Mouse (Mus musculus) hindbrain, embryonic 15.5 days (tissue): Measurements from ENCODE around the gene Ankrd22. TPM values are rescaled to one million over a fixed set of nuclear protein-coding genes. Genes with fewer than 3 reads are reported as not detected.
"Not testable (repeated sequence)": the region's sequence is repeated elsewhere in the genome, so short reads cannot be mapped to it uniquely, and the experiment has no call there.

Experiments
- ATAC-seq: fragments of 200-750 bp; cut with Nextera tagmentation; 2 replicates; pipeline ENCODE4 v1.8.0; 2017; ENCODE audit warnings: low read depth, moderate number of reproducible peaks, moderate TSS enrichment; ENCODE audit not compliant: low FRiP score
- H3K27ac ChIP-seq: fragments of 300-500 bp; sonication (generic); replicated peaks from 2 replicates; pipeline ENCODE4 v1.5.1; 2015; ENCODE audit warnings: mild to moderate bottlenecking, inconsistent platforms
- H3K27me3 ChIP-seq: fragments of 300-500 bp; sonication (generic); 2 replicates; pipeline ENCODE4 v1.6.1; 2015; ENCODE audit warnings: control low read depth, inconsistent platforms
- H3K36me3 ChIP-seq: fragments of 300-500 bp; sonication (generic); 2 replicates; pipeline ENCODE4 v1.6.1; 2015; ENCODE audit warnings: control low read depth, inconsistent platforms
- H3K4me1 ChIP-seq: fragments of 300-500 bp; sonication (generic); replicated peaks from 2 replicates; pipeline ENCODE4 v1.6.1; 2015; ENCODE audit warnings: control low read depth, inconsistent platforms
- H3K4me2 ChIP-seq: fragments of 300-500 bp; sonication (generic); 2 replicates; pipeline ENCODE4 v1.6.1; 2015; ENCODE audit warnings: moderate library complexity, mild to moderate bottlenecking, inconsistent platforms
- H3K4me3 ChIP-seq: fragments of 300-500 bp; sonication (generic); 2 replicates; pipeline ENCODE4 v1.5.1; 2015; ENCODE audit warnings: mild to moderate bottlenecking, inconsistent platforms
- H3K9ac ChIP-seq: fragments of 300-500 bp; sonication (generic); 2 replicates; pipeline ENCODE4 v1.6.1; 2015; ENCODE audit warnings: inconsistent platforms
- H3K9me3 ChIP-seq: fragments of 300-500 bp; sonication (generic); 2 replicates; pipeline ENCODE4 v1.6.1; 2016; ENCODE audit warnings: control low read depth, inconsistent platforms
- WGBS: fragments of 180-500 bp; shearing (Covaris S2); methylation state at CpG from one replicate; pipeline ENCODE4 v1.1.7; 2015; 5-methylcytosine and 5-hydroxymethylcytosine counted together
- polyA plus RNA-seq: library from polyadenylated mRNA; unstranded; fragments of >200 nt; fragmentation: Nextera tagmentation; extraction: Ambion mirVana; gene quantifications from 2 replicates; pipeline ENCODE4 v1.2.1, GENCODE M21; 2015

Gene Ankrd22
- polyA plus RNA-seq = not detected in 2 replicates

DNA sequence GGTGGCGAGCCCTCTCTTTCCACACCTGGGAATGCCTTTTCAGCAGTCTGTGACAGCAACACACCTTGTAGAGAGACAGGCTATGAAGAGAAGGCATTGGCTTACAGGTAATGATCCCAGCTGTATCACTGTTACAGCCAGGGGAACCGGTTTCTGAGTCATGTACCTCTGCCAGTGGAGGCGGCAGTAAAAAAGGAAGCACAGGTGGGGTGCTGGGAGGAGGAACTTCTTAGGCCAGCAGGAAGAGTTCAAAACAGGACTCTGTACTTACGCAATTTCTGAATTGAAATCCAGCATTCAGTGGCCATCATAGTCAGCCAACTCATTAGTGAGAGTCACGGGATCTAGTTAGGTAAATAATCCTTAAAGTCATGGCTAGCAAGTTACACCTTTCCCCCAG lies at the start of gene Ankrd22:
Ankrd22 (minus strand) TSS at position 163 of the 400 bp plus-strand sequence.
- Histone ChIP-seq H3K4me3 (no peak within 1 kb of the TSS), H3K27ac (no peak within 1 kb of the TSS), H3K4me1 (no peaks in the 10 kb centered on the region), H3K27me3 (no peaks in the 10 kb centered on the region), H3K4me2 (no peak within 1 kb of the TSS), H3K36me3 (no peaks in the 10 kb centered on the region), H3K9ac (no peak within 1 kb of the TSS), H3K9me3 (no peaks in the 10 kb centered on the region)
- no peak for ATAC-seq
- 80% methylated on average over 5 of the region's 5 CpGs for WGBS

DNA sequence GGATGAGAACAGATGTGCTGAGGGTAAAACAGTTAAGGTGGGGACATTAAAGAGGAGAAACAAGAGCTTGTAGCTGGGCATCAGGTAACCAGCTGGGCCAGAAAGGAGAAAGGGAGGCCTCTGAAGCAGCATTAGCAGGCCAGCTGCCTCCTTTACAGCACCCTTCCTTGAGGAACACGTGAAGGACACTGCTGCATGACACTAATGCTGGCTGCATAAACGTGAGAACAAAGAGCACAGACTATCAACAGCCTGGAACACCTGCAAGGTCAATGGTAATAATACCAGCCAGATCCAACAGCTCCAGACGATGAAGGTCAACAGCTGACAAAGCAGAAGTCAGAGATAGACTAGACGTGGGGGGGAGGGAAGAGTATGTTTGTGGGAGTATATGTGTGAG lies 48.3 kb upstream of the Ankrd22 start:
- 67% methylated on average over 4 of the region's 4 CpGs for WGBS
- ATAC-seq = no peak
- Histone ChIP-seq H3K9ac (no peak overlapping the region), H3K36me3 (no peaks in the 10 kb centered on the region), H3K9me3 (no peaks in the 10 kb centered on the region), H3K4me1 (no peaks in the 10 kb centered on the region), H3K4me2 (no peak overlapping the region), H3K27me3 (no peaks in the 10 kb centered on the region), H3K27ac (no peak overlapping the region), H3K4me3 (no peak overlapping the region)

DNA sequence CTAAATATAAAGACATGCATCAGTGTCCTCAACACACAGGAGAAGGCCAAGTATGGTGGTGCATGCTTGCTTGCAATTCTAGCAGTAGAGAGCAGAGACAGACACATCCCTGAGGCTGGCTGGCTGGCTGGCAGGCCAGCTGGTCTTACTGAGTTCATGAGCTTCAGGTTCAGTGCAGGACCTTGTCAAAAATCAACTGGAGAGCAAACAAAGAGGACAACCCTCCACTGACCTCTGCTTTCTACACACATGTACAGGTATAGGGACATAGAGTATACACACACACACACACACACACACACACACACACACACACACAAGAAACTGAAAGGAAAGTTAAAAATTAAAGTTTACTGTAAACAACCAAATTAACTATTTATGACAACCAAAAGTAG lies 47.4 kb upstream of the Ankrd22 start:
- Histone ChIP-seq H3K9ac (no peak overlapping the region), H3K27ac (no peak overlapping the region), H3K27me3 (no peaks in the 10 kb centered on the region), H3K9me3 (no peaks in the 10 kb centered on the region), H3K4me1 (no peaks in the 10 kb centered on the region), H3K4me2 (no peak overlapping the region), H3K36me3 (no peaks in the 10 kb centered on the region), H3K4me3 (no peak overlapping the region)
- ATAC-seq = no peak

DNA sequence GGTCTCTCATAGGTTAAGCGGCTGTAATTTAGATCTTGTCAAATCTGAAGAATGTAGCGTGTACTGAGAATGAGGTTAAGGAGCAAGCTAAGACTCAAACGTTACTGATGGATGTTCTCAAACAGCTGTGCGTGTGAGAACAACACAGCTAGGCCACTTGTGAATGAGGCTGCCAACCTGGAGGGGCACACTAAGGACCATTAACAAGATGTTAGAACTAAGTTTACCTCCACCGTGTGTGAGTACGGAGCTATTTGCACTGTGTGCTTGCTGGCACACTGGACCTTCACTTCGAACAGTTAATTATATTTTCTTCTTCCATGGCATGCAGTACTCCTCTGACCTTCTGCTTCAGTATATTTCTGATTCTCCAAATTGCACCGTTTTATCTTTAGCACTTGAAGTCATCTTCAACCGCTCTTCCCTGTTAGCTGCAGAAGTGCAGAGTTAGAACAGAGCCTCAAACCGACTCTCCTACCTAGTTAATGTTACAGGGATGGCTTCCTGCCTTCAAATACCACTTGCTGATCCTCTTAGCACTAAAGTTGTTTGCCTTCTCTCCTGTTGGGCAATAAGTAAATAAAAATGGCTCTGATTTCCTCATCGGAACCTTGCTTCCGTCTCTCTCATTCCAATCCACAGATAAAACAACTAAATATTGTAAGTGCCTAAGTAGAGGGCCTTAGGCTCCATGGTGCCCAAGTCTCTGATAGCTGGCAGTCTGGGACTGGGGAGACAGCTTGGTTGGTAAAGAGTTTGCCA lies 46.8 kb upstream of the Ankrd22 start:
- Histone ChIP-seq H3K27ac (no peak overlapping the region), H3K36me3 (no peaks in the 10 kb centered on the region), H3K4me2 (no peak overlapping the region), H3K4me3 (no peak overlapping the region), H3K4me1 (no peaks in the 10 kb centered on the region), H3K27me3 (no peaks in the 10 kb centered on the region), H3K9ac (no peak overlapping the region), H3K9me3 (no peaks in the 10 kb centered on the region)
- 90% methylated on average over 12 of the region's 12 CpGs for WGBS
- no peak for ATAC-seq

DNA sequence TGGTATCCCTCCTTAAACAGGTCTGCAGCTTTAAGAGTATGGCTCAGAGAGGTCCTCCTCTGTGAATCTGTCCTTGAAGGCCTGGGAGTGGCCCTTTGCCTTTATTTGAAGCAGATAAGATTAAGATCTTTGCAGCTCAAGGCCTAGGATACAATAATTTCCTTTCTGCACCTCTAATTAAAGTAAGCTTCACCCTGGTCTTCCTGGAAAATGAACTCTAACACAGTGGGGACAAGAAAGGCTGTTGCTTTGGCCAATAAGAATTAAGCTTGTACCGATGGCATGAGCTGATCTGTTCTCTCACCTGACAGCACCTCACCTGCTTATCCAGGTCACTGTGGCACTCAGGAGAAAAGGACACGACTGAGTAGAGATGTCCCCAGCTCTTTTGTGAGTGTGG lies 45.0 kb upstream of the Ankrd22 start:
- 73% methylated on average over 2 of the region's 2 CpGs for WGBS
- Histone ChIP-seq H3K4me3 (no peak overlapping the region), H3K4me2 (no peak overlapping the region), H3K27me3 (no peaks in the 10 kb centered on the region), H3K36me3 (no peaks in the 10 kb centered on the region), H3K9me3 (no peaks in the 10 kb centered on the region), H3K4me1 (no peaks in the 10 kb centered on the region), H3K9ac (no peak overlapping the region), H3K27ac (no peak overlapping the region)
- ATAC-seq = no peak

DNA sequence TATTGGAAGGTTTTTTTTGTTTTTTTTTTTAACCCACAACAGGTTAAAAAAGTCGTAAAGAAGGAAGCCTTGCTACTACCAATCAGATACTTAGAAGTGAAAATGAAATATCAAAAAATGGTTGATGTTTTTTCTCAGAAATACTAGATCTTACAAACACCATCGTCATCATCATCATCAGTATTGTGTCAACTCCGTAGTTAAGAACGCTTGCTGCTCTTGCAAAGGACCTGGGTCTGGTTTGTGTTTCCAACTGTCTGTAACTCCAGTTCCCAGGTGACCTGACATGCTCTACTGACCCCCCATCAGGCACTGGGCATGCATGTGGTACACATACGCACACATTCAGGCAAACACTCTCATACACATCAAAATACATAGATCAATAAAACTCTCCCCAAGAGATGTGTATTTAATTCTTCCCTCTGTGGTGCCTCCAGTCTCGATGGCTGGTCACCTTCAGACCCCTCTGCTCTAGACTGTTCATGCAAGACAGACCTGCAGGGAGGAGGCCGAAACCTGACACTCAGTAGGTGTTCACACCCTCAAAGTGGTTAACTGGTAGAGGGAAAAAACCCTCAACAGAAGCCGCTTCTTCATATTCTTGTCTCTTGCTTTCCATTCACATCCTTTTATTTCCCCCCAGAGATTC lies 44.2 kb upstream of the Ankrd22 start:
- Histone ChIP-seq H3K27me3 (no peaks in the 10 kb centered on the region), H3K9ac (no peak overlapping the region)
- WGBS = 84% methylated on average over 8 of the region's 8 CpGs

DNA sequence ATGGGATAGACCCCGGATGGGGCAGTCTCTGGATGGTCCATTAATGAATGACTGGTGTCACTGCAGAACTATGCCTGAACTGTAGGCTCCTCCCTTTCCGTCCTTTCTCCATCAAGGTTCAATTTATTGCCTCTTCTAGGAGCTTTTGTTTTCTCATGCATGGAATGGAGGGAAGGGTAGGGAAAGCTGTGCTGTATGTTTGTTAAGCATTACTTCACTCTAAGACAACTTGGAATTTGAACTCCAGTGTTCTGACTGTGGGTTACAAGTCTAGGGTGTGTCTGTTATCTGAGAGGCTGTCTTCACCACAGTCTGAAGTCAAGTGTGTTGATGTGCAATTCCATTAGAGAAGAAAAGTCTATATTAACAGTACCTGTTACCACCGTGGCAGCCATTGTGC lies 43.2 kb upstream of the Ankrd22 start:
- no peaks in the 10 kb centered on the region for H3K36me3 ChIP-seq
- no peak overlapping the region for H3K9ac ChIP-seq
- no peak overlapping the region for H3K4me3 ChIP-seq
- H3K9me3 ChIP-seq = no peaks in the 10 kb centered on the region
- no peaks in the 10 kb centered on the region for H3K4me1 ChIP-seq
- no peak for ATAC-seq
- no peak overlapping the region for H3K4me2 ChIP-seq
- H3K27me3 ChIP-seq = no peaks in the 10 kb centered on the region
- 83% methylated on average over 3 of the region's 3 CpGs for WGBS
- H3K27ac ChIP-seq = no peak overlapping the region

More for the DNA sequence above, 44.2 kb upstream of the Ankrd22 start:
- Histone ChIP-seq H3K4me3 (no peak overlapping the region), H3K9me3 (no peaks in the 10 kb centered on the region), H3K4me2 (no peak overlapping the region), H3K36me3 (no peaks in the 10 kb centered on the region), H3K27ac (no peak overlapping the region), H3K4me1 (no peaks in the 10 kb centered on the region)
- no peak for ATAC-seq

DNA sequence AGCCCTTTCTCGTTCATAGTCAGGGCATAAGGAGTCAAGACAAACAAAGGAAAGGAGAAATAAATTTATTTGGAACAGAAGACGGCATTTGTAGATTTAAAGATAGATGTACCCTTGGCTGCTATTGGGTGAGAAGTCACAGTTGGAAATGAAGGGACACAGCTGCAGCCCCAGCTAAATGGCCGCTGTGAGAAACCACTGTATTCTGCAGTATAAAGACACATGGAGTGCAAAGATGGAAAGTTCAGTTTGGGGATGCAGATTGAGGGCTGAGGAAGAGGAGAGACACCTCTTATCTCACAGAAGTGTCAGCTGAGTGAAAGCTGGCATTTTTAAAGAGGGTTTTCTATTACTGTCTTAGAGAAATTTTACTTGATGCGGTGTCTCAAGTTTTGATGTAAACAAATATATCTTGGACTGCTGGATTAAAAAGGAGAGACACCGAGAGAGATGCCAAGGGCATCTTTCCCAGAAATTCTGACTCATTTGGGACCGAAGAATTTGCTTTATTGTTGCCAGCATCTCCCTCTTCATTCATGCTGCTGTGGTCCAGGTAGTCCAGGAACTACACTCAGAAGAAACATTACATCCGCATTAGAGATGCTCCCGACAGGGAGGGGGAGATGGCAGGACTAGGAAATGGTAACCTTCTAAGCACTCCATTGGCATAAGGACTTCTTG lies 41.0 kb upstream of the Ankrd22 start:
- no peak overlapping the region for H3K9ac ChIP-seq
- no peak overlapping the region for H3K27ac ChIP-seq
- no peaks in the 10 kb centered on the region for H3K4me1 ChIP-seq
- no peaks in the 10 kb centered on the region for H3K9me3 ChIP-seq
- 85% methylated on average over 8 of the region's 8 CpGs for WGBS
- no peaks in the 10 kb centered on the region for H3K36me3 ChIP-seq
- no peak overlapping the region for H3K4me3 ChIP-seq
- no peak overlapping the region for H3K4me2 ChIP-seq
- no peak for ATAC-seq
- no peaks in the 10 kb centered on the region for H3K27me3 ChIP-seq

DNA sequence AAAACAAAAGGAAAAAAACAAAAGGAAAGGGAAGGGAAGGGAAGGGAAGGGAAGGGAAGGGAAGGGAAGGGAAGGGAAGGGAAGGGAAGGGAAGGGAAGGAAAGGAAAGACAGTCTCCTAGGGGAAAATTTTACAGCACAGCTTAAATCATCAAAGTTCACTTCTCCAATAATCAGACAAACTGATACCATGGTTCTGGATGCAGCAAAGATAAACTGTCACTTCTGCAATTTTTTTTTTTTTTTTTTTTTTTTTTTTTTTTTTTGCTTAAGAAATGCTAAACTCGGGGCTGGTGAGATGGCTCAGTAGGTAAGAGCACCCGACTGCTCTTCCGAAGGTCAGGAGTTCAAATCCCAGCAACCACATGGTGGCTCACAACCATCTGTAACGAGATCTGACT lies 40.3 kb upstream of the Ankrd22 start:
- not testable (repeated sequence) for H3K9ac ChIP-seq, H3K9me3 ChIP-seq, H3K4me3 ChIP-seq, H3K36me3 ChIP-seq, H3K4me2 ChIP-seq, ATAC-seq, H3K27me3 ChIP-seq, H3K27ac ChIP-seq, H3K4me1 ChIP-seq
- 62% methylated on average over 4 of the region's 4 CpGs for WGBS

DNA sequence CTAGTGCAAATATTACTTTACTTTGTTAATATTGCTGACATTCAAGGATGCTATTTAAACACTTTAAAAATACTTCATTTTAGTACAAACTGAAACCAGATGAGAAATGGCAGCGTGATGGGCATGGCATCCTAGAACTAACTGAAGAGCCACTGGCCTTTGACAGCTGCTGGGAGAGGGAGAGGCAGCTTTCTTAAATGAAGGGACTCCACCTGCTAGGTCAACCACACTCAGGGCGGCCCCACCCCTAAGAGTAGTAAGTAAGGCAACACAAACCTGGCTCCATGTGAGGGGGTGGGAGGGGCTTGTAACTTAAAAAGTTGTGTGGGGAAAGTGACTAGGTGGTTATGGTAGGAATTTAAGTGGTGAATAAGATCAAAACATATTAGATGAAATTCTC lies 36.8 kb upstream of the Ankrd22 start:
- H3K4me3 ChIP-seq = no peak overlapping the region
- H3K36me3 ChIP-seq = no peaks in the 10 kb centered on the region
- 88% methylated on average over 2 of the region's 2 CpGs for WGBS
- H3K9ac ChIP-seq = no peak overlapping the region
- no peaks in the 10 kb centered on the region for H3K9me3 ChIP-seq
- H3K4me1 ChIP-seq = no peaks in the 10 kb centered on the region
- H3K27ac ChIP-seq = no peak overlapping the region
- no peaks in the 10 kb centered on the region for H3K27me3 ChIP-seq
- no peak for ATAC-seq
- no peak overlapping the region for H3K4me2 ChIP-seq

DNA sequence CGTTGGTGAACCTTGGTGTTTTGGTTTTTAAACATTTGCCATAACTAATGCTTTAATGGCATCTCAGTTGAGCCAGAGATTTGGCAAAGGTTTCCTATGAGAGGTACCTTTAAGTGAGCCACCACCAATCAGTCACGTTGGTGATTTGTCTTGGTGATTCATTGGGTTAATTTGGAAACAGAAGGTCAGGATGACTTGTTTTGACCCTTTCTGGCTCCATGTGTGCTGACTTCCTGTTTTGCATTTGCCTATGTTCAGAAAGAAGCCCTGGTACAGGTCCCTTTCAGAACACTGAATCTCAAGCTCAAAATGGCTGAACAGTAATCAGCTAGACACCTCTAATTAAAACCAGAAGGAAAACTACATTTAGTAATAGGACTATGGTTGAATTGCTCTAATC lies 33.6 kb upstream of the Ankrd22 start:
- Histone ChIP-seq H3K4me2 (no peak overlapping the region), H3K9me3 (no peaks in the 10 kb centered on the region), H3K4me1 (no peaks in the 10 kb centered on the region; the same call in 1 of the 2 replicates), H3K27me3 (no peaks in the 10 kb centered on the region), H3K9ac (no peak overlapping the region), H3K36me3 (no peaks in the 10 kb centered on the region), H3K4me3 (no peak overlapping the region), H3K27ac (no peak overlapping the region)
- 83% methylated on average over 2 of the region's 2 CpGs for WGBS
- no peak for ATAC-seq

DNA sequence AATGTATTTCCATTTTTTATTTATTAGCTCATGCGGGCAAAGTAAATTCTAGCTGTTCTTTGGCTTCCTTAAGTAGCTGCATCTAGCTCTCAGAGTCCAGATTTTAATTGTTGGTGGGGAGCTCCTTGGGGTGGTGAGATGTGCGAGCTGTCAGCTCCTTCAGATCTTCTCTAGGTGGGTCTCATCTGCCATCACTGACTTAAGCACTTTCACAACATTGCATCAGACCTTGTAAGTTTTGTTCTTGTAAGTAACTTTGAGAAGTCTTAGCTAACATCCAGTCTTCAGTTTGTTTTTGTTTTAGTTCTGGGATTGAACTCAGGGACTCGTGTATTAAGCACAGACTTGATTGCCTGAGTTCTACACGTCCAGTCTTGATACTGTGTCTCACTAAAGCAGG lies 33.0 kb upstream of the Ankrd22 start:
- Histone ChIP-seq H3K36me3 (no peaks in the 10 kb centered on the region), H3K9me3 (no peaks in the 10 kb centered on the region), H3K9ac (no peak overlapping the region), H3K27me3 (no peaks in the 10 kb centered on the region), H3K27ac (no peak overlapping the region), H3K4me1 (peaks cover 5% of the 10 kb centered on the region), H3K4me3 (no peak overlapping the region), H3K4me2 (no peak overlapping the region)
- 91% methylated on average over 4 of the region's 4 CpGs for WGBS
- ATAC-seq = no peak
